Mouse (Mus musculus): ENCODE data around the gene Zfhx2.
"Not testable (repeated sequence)": the region's sequence is repeated elsewhere in the genome, so short reads cannot be mapped to it uniquely, and the experiment has no call there.

Zfhx2 gene

GRCm38 (mm10) chr14:55047971-55048531 lies 44.1 kb downstream of the Zfhx2 start:
- DNase-seq (ENCODE audit: low spot score in 2 of 2) = no peak

- not testable (repeated sequence) for DNase-seq (ENCODE audit: low spot score in 2 of 2)
Measured at GRCm38 (mm10) chr14:55043694-55044093, 48.4 kb downstream of the Zfhx2 start.

- DNase-seq (ENCODE audit: low spot score in 2 of 2) = no peak
Measured at GRCm38 (mm10) chr14:55032695-55033225, 59.4 kb downstream of the Zfhx2 start.

GRCm38 (mm10) chr14:55029034-55029698 lies 63.0 kb downstream of the Zfhx2 start:
- peak in 1 of 2 experiments; percentile 10 for DNase-seq (ENCODE audit: low spot score in 2 of 2)

GRCm38 (mm10) chr14:55028333-55028835 lies 63.7 kb downstream of the Zfhx2 start:
- no peak for DNase-seq (ENCODE audit: low spot score in 2 of 2)

- DNase-seq (ENCODE audit: low spot score in 2 of 2) = no peak
Measured at GRCm38 (mm10) chr14:55027653-55028052, 64.5 kb downstream of the Zfhx2 start.

GRCm38 (mm10) chr14:55027251-55027650 lies 64.9 kb downstream of the Zfhx2 start:
- no peak for DNase-seq (ENCODE audit: low spot score in 2 of 2)

GRCm38 (mm10) chr14:55025527-55025926 lies 66.6 kb downstream of the Zfhx2 start:
- DNase-seq (ENCODE audit: low spot score in 2 of 2) = no peak

GRCm38 (mm10) chr14:55024236-55024635 lies 67.9 kb downstream of the Zfhx2 start:
- peak in 1 of 2 experiments; percentile 28 for DNase-seq (ENCODE audit: low spot score in 2 of 2)

GRCm38 (mm10) chr14:55023011-55023410 lies 69.1 kb downstream of the Zfhx2 start:
- DNase-seq (ENCODE audit: low spot score in 2 of 2) = no peak

- no peak for DNase-seq (ENCODE audit: low spot score in 2 of 2)
Measured at GRCm38 (mm10) chr14:55020394-55020793, 71.7 kb downstream of the Zfhx2 start.

- no peak for DNase-seq (ENCODE audit: low spot score in 2 of 2)
Measured at GRCm38 (mm10) chr14:55016876-55017275, 75.2 kb downstream of the Zfhx2 start.

- DNase-seq (ENCODE audit: low spot score in 2 of 2) = no peak
Measured at GRCm38 (mm10) chr14:55015767-55016111, 76.4 kb downstream of the Zfhx2 start.

- DNase-seq (ENCODE audit: low spot score in 2 of 2) = peak; percentile 94 to 96
Measured at GRCm38 (mm10) chr14:55014991-55015766, 76.9 kb downstream of the Zfhx2 start, which contains the start of gene Ngdn. Gene Ngdn (plus strand): TSS chr14:55015454.

GRCm38 (mm10) chr14:55014591-55014990 lies 77.5 kb downstream of the Zfhx2 start:
- DNase-seq (ENCODE audit: low spot score in 2 of 2) = peak in 1 of 2 experiments; percentile 14

GRCm38 (mm10) chr14:55011116-55011515 lies 81.0 kb downstream of the Zfhx2 start:
- DNase-seq (ENCODE audit: low spot score in 2 of 2) = no peak

All from spleen, postnatal 14 days (tissue).